Mouse (Mus musculus) gonadal fat pad, adult 2 months (tissue): Measurements from ENCODE around the gene Golt1a. TPM values are rescaled to one million over a fixed set of nuclear protein-coding genes. Genes with fewer than 3 reads are reported as not detected.
"Not testable (repeated sequence)": the region's sequence is repeated elsewhere in the genome, so short reads cannot be mapped to it uniquely, and the experiment has no call there.

ENCODE experiments used
- DNase-seq: peaks from one replicate; pipeline ENCODE4 v3.0.0-alpha.2; 2012; ENCODE audit warnings: low read depth
- polyA plus RNA-seq: library from polyadenylated mRNA; depleted of rRNA; stranded (reverse); fragments of >200 nt; gene quantifications from 2 replicates; pipeline ENCODE4 v1.2.3, GENCODE M21; 2012

Gene Golt1a
- polyA plus RNA-seq, 1 experiment: 12.5 TPM

DNA sequence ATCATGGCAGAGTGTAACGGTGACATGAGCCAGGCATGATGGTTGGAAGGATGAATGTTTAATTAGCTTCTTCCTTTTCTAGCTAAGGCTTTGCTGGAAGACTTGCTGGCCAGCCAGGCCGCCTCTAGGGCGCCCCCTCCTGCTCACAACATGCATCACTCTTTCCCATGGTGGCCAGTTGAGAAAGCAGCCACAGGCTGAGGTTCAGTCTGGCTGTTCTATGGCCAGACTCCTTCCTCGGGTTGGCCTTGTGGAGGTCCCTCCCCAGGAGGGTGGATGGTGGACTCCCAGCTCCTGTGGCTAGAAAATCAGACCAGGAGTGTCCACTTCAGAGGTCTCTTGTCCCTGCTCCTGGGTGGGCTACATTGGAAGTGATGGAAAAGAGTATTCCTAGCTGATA, 2.8 kb upstream of the Golt1a start:
- no peak for DNase-seq

- DNase-seq: no peak
Measured at GRCm38 (mm10) chr1:133307318-133307717, 2.3 kb upstream of the Golt1a start.

GRCm38 (mm10) chr1:133311240-133311639, 1.6 kb downstream of the Golt1a start:
- DNase-seq: no peak

DNA sequence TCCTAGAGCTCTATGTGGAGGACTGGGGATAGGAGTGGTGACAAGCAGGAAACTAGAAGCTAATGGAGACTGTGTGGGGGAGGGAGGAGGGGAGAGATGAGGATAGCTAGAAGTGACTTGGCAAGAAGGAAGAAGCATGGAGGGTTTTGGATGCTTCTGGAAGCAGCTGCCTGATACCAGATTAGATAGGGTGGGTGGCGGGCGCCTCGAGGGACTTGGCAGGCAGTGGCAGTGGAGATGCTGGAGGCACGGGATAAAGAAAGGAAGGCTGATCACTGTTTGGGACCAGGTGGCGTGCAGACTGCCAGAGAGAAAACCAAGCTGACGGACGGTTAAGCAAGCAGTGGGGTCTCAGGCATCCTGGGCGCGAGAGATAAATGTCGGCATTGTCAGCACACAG, 2.3 kb downstream of the Golt1a start:
- DNase-seq: no peak

DNA sequence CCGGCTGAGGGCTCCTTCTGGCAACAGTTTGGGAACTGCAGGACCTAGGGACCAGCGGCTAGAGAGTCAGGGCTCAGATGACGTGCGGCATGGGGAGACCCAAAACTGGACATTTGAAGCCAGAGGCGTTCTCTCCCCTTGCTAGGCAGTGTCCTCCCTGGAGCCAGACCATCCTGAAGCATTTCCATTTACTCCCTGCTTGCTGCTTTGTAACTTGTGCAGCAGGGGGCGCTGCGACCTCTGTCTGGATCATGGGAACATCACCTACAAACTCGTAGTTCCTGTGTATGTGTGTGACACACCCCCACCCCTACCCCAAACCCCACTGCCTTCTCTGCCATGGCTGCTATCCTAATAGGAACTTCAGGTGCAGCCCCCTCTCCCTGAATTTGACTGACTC, 4.8 kb downstream of the Golt1a start:
- no peak for DNase-seq

DNA sequence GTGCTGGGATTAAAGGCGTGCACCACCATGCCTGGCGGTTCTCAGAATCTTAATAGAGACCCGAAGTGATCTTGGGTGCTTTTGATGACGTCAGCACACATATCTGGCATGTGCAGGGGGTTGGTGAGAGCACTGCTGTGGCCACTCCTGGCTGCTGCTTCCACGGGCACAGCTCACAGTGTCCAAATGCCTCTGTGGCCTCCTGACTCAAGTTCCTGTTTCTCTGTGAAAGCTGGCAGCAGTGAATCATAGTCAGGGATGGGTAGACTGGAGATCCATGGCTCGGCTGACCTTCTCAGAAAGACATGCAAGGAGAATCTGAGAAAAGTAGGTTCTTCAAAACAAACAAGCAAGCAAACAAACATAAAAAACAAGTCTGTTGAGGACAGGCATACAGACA, 6.2 kb downstream of the Golt1a start:
- no peak for DNase-seq

DNA sequence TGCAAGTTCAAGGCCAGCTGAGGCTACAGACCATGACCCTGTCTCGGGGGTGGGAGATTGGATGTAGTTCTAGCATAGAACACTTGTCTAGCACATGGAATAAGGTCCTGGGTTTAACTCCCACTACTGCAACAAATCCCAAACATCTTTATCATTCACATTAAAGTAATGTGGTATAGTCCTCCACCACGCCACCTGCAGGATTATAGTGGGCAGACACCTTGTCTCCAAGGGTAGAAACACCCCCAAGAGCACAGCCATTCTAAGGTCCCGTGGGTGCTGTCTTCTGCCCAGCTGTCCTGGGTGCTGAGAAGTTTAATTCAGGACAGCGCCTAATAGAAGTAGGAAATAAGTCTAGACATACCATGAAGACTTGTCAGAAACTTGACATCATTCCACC, 7.0 kb downstream of the Golt1a start:
- no peak for DNase-seq

DNA sequence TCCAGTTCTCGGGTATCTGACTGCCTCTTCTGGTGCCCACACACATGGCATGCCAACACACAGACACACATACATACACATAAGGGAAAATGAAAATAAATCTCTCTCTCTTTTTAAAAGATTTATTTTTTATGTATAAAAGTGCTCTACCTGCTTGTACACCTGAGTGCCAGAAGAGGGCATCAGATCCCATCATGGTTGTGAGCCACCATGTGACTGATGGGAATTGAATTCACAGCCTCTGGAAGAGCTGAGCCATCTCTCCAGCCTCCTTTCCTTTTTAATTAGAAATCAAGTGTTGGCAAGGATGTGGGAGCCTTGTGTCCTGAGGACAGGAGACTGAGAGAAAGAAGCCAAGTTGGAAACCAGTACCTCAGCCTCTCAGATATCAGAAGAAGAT, 7.5 kb downstream of the Golt1a start:
- no peak for DNase-seq

- DNase-seq: no peak
Measured at GRCm38 (mm10) chr1:133321267-133321925, 11.8 kb downstream of the Golt1a start, which contains the start of gene Kiss1. TSS of gene Kiss1 (plus strand) at chr1:133321875.

DNA sequence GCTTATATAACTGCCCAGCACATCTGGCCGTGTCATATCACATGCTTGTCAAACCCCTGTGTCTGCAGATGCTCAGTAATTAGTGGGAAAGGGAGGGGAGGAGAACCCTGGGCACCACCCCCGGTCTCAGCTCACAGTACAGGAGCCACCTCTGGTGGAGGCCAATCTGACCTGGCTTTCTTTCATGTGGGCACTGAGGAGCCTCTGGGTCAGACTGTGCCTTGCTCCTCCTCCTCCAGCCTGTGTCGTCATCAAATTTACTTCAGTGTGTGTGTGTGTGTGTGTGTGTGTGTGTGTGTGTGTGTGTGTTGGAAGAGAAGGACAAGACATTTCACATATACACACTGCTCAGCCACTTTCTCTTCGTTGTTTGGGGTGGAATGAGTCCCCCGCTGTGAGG, 13.7 kb downstream of the Golt1a start:
- DNase-seq: no peak

DNA sequence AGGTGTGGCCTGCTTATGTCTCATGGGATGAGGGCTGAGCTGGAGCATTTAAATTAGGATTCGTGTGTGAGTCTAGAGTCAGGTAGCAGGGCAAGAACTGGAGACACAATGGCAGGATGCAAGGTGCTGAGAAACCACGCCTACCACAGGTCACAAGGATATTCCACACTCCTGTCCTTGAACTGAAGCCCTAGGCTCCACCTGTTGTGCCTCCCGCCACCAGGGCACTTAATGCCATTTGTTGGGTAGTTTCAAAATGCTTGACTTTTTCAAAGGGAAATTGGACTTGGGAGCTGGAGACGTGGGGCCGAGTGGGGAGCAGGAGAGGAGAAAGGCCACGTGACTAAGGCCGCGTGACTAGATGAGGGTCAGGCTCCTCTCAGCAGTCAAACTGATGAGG, 16.4 kb downstream of the Golt1a start:
- DNase-seq: no peak

DNA sequence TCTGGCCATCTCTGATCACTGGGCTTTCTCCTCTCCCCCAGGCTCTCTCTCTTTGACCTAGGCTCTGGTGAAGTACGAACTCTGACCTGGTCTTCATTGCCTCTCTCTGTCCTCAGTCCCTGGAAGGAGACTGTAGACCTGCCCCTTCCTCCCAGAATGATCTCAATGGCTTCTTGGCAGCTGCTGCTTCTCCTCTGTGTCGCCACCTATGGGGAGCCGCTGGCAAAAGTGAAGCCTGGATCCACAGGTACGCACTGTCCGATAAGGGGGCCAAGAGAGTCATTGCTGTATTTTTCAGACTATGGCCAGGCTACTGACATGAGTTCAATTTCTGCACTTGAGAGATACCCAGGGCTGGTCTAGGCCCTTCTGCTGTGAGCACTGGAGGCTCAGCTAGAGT, 17.5 kb downstream of the Golt1a start:
- no peak for DNase-seq

DNA sequence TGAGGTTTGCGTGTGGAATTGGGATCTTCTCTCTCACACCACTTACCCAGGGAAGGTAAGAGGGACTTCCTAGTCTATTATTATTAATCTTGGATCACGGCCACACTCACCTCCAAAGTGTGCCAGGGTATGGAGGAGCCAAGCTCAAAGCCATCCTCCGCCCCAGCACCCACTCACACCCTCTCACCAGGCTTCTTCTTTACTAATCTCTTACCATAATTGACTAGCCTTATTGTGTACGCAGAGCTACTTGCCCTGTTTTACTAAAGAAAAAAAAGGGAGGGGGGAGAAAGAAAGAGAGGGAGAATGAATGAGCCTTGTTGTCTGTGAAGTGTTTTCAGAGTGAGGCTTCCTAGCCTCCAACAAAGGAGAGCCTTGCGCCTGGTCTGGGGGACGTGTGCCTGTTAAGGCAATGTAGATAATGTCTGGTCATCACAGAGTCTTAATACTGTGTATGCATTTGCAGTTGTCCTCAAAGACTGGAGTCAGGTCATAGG, 18.7 kb downstream of the Golt1a start:
- no peak for DNase-seq

DNA sequence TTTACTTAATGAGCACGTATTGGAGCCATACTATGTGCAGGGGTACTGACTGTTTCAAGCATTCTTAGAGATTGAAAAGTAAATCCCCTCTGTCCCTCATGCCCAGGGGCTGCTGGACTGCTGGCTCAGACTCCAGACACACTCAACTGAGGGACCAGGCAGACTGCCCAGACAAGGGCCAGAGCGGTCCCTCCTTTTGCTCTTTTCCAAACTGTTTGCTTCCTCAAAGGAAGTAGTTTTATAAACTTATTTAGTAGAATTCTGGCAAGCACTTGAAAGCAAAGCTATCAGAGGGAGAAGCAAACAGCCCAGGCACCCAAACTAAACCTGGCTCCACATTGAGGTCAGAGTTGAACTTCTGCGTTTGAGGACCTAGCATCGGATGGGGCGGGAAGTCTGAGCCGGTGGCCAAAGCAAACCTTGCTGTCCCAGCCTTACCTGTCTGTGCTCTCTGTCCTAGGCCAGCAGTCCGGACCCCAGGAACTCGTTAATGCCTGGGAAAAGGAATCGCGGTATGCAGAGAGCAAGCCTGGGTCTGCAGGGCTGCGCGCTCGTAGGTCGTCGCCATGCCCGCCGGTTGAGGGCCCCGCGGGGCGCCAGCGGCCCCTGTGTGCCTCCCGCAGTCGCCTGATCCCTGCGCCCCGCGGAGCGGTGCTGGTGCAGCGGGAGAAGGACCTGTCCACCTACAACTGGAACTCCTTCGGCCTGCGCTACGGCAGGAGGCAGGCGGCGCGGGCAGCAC, 19.5 kb downstream of the Golt1a start:
- no peak for DNase-seq

GRCm38 (mm10) chr1:133329638-133329964, 20.0 kb downstream of the Golt1a start:
- no peak for DNase-seq

- no peak for DNase-seq
Measured at GRCm38 (mm10) chr1:133331142-133331541, 21.5 kb downstream of the Golt1a start.

DNA sequence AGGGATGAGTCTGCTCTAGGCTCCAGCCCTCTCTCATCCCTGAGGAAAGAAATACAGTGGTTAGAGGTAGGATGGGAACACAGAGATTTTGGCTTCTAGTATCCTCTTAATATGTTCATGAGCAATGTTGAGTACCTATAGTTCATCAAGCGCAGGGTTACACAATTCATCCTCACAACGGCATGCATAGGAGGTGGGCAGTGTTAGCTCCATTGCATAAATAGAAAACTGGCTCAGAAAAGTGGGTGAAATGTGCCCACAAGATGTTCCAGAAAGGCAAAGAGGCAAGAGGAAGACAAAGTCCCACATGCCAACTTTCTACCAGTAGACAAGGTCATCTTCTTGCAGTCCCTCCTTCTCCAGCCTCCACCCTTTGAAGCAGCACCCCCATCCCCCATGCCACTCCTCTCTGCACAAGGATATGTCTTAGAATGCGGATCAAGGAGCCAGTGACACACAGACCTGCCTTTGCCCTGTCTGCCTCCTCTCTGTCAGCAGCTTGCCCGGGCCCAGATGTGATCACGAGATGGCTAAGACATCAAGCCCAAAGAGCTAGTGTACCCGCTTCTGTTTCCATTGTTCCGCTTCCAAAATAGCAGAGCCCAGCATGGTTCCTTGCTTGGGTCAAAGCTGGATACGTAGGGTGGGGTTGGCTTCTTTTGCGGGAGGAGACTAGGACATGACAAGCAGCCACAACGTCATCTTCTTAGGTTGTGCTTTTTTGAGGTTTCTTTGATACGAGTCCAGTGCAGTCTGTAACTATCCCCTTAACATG, 23.2 kb downstream of the Golt1a start:
- DNase-seq: no peak

- DNase-seq: no peak
Measured at GRCm38 (mm10) chr1:133333937-133334336, 24.3 kb downstream of the Golt1a start.

GRCm38 (mm10) chr1:133340403-133340802, 30.8 kb downstream of the Golt1a start:
- DNase-seq: not testable (repeated sequence)

GRCm38 (mm10) chr1:133344357-133344756, 34.8 kb downstream of the Golt1a start:
- no peak for DNase-seq

DNA sequence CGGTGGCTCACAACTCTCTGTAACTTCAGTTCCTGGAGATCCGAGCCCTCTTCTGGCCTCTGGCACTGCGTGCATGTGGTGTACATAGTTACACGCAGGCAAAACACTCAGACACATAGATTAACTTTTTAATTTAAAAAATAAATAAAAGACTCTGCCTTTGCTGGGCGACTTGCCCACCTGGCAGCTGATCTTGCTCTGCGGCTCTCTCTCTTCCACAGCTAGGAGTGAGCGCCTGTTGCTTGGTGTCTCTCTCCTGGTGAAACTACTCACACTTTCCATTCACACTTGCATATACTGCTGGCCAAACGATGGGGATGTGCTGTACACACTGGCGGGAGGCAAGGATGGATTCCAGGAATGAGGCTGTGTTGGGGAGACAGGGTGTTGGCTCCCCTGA, 36.9 kb downstream of the Golt1a start:
- no peak for DNase-seq

- no peak for DNase-seq
Measured at GRCm38 (mm10) chr1:133347226-133347625, 37.6 kb downstream of the Golt1a start.
